Mouse (Mus musculus) limb, embryonic 13.5 days (tissue): ENCODE measurements around the gene Slc25a22. TPM values are rescaled to one million over a fixed set of nuclear protein-coding genes. Genes with fewer than 3 reads are reported as not detected.

Source experiments
- ATAC-seq: fragments of 200-750 bp; cut with Nextera tagmentation; 2 replicates; pipeline ENCODE4 v1.8.0; 2017; ENCODE audit warnings: low read depth, moderate number of reproducible peaks, moderate TSS enrichment; ENCODE audit not compliant: low FRiP score
- H3K27ac ChIP-seq: fragments of 300-500 bp; sonication (generic); 2 replicates; pipeline ENCODE4 v1.5.1; 2015; ENCODE audit warnings: inconsistent platforms, mild to moderate bottlenecking, moderate library complexity
- H3K27me3 ChIP-seq: fragments of 300-500 bp; sonication (generic); 2 replicates; pipeline ENCODE4 v1.6.1; 2015; ENCODE audit warnings: mild to moderate bottlenecking, inconsistent platforms
- H3K36me3 ChIP-seq: fragments of 300-500 bp; sonication (generic); 2 replicates; pipeline ENCODE4 v1.6.1; 2015; ENCODE audit warnings: inconsistent platforms, mild to moderate bottlenecking, moderate library complexity
- H3K4me1 ChIP-seq: fragments of 300-500 bp; sonication (generic); 2 replicates; pipeline ENCODE4 v1.6.1; 2015; ENCODE audit warnings: inconsistent platforms
- H3K4me2 ChIP-seq: fragments of 300-500 bp; sonication (generic); replicated peaks from 2 replicates; pipeline ENCODE4 v1.6.1; 2015; ENCODE audit warnings: inconsistent platforms, mild to moderate bottlenecking, moderate library complexity
- H3K4me3 ChIP-seq: fragments of 300-500 bp; sonication (generic); 2 replicates; pipeline ENCODE4 v1.5.1; 2015; ENCODE audit warnings: moderate library complexity, mild to moderate bottlenecking, inconsistent platforms
- H3K9ac ChIP-seq: fragments of 300-500 bp; sonication (generic); 2 replicates; pipeline ENCODE4 v1.6.1; 2015; ENCODE audit warnings: mild to moderate bottlenecking, inconsistent platforms
- H3K9me3 ChIP-seq: fragments of 300-500 bp; sonication (generic); 2 replicates; pipeline ENCODE4 v1.6.1; 2016; ENCODE audit warnings: inconsistent platforms
- WGBS: fragments of 180-500 bp; shearing (Covaris S2); methylation state at CpG from one replicate; pipeline ENCODE4 v1.1.7; 2015; 5-methylcytosine and 5-hydroxymethylcytosine counted together
- polyA plus RNA-seq: library from polyadenylated mRNA; unstranded; fragments of >200 nt; fragmentation: Nextera tagmentation; extraction: Ambion mirVana; gene quantifications from 2 replicates; pipeline ENCODE4 v1.2.1, GENCODE M21; 2015

Gene Slc25a22
- polyA plus RNA-seq, 1 experiment from 2014 or later: 39.3 TPM

DNA sequence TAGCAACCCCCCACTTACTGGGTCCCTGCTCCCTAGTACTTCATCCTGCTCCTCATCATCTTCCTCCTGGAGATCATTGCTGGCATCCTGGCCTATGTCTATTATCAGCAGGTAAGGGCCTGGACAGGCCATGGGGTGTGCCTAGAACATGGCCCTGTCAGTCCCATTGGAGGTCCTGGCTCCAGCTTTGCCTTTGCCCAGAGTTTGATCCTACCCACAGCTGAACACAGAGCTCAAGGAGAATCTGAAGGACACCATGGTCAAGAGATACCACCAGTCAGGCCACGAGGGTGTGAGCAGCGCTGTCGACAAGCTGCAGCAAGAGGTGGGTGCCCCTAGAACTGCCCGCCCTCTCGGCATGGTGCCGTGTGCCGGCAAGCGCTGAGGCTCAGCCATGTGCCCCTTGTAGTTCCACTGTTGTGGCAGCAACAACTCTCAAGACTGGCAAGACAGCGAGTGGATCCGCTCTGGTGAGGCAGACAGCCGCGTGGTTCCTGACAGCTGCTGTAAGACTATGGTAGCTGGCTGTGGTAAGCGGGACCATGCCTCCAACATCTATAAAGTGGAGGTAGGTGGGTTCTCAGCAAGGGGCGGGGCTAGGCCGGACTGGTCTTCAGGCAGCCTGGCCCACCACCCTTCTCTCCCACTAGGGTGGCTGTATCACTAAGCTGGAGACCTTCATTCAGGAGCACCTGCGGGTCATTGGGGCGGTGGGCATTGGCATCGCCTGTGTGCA, 32.4 kb upstream of the Slc25a22 start:
- Histone ChIP-seq H3K9me3 (no peaks in the 10 kb centered on the region), H3K4me1 (peaks cover 54% of the 10 kb centered on the region), H3K9ac (no peak overlapping the region), H3K27me3 (peaks cover 14% of the 10 kb centered on the region), H3K27ac (no peak overlapping the region), H3K4me3 (no peak overlapping the region), H3K4me2 (peak overlapping the region; percentile 91; the same call in 1 of the 2 replicates), H3K36me3 (peaks cover 38% of the 10 kb centered on the region)
- ATAC-seq: no peak
- WGBS: 89% methylated on average over 18 of the region's 18 CpGs

DNA sequence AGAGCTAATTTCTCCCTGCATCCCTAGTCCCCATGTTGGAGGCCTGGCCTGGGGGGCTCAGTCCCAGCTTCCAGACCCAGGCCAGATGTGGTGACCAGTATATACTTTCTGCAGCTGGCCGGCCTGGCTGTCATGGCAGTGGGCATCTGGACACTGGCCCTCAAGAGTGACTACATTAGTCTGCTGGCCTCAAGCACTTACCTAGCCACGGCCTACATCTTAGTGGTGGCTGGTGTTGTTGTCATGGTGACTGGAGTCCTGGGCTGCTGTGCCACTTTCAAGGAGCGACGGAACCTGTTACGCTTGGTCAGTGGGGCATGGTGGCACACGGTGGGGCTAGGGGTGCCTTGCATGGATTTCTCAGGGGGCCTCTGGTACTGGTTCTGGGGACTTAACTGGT, 31.7 kb upstream of the Slc25a22 start:
- ATAC-seq: no peak
- WGBS: 89% methylated on average over 6 of the region's 6 CpGs
- Histone ChIP-seq H3K4me2 (peak overlapping the region; percentile 91), H3K4me3 (peak overlapping the region; percentile 83), H3K36me3 (peaks cover 38% of the 10 kb centered on the region), H3K9ac (peak overlapping the region; percentile 86), H3K27me3 (peaks cover 21% of the 10 kb centered on the region), H3K9me3 (no peaks in the 10 kb centered on the region), H3K4me1 (peaks cover 59% of the 10 kb centered on the region), H3K27ac (peak overlapping the region; percentile 81)

GRCm38 (mm10) chr7:141468522-141469211, 31.0 kb upstream of the Slc25a22 start:
- H3K9me3 ChIP-seq: no peaks in the 10 kb centered on the region

DNA sequence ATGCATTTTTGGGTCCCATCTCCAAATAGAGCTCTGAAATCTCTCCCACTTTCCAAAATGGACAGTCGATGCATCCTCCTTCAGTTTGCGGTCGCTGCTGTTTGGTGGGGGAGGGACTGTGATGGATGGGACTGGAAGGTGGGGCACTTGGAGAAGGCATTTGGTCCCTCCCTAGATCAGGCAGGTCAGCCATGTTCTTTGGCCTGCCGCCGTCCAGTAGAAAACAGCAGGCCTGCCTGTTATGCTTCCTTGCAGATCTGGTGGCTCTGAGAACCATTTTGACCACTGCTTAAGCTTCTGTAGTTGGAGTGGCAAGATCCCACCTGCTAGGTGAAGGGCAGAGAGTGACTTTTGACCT, 30.5 kb upstream of the Slc25a22 start:
- Histone ChIP-seq H3K27ac (peak overlapping the region; percentile 81; the same call in 1 of the 2 replicates), H3K36me3 (peaks cover 38% of the 10 kb centered on the region), H3K4me1 (peaks cover 54% of the 10 kb centered on the region), H3K27me3 (peaks cover 33% of the 10 kb centered on the region), H3K4me2 (peak overlapping the region; percentile 91), H3K4me3 (peak overlapping the region; percentile 83), H3K9me3 (no peaks in the 10 kb centered on the region), H3K9ac (peak overlapping the region; percentile 86)
- 14% methylated on average over 5 of the region's 5 CpGs for WGBS
- no peak for ATAC-seq

More at GRCm38 (mm10) chr7:141468522-141469211, 31.0 kb upstream of the Slc25a22 start:
- WGBS: 14% methylated on average over 8 of the region's 8 CpGs
- Histone ChIP-seq H3K4me2 (peak overlapping the region; percentile 91), H3K27me3 (peaks cover 28% of the 10 kb centered on the region), H3K36me3 (peaks cover 38% of the 10 kb centered on the region), H3K4me3 (peak overlapping the region; percentile 83), H3K4me1 (peaks cover 58% of the 10 kb centered on the region), H3K27ac (peak overlapping the region; percentile 81), H3K9ac (peak overlapping the region; percentile 86)
- ATAC-seq: peak; percentile 60

DNA sequence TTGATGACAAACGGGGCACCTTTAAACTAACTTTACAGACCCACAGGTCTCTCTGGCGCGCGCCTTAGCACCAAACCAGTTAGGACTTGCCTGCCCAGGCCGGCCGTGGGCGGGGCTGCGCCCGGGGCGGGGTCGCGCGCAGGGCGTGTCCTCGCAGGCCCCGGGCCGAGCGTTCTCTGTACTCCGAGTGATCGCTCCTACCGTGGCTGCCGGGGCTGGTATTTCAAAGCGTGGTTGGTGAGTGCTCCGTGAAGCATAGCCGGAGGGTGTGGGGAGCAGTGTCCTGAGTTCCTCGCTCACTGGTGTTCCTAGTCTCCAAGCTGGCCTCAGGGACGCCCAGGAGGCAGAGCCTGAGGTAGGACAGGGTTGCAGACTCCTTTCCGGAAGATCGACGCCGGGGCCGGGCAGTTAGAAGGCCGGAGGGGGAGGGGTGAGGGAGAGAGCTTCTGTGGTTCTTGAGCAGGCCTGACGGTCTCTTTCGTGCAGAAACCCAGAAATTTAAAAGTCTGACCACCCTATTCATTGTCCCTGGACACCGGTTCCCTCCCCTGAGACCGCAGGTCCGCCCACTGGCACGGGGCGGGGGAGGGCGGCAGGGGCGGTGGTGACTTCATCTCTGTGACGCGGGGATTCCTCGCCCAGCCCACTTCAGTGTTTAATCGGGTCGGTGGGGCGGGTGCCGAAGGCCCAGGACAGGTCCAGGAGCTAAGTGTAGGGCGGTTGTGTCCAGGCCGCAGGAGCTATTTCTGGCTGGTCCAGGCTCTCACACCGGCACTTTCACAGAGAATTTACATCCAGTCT, 29.7 kb upstream of the Slc25a22 start, which contains the start of gene Cd151:
Gene Cd151, plus strand, starts transcription at position 163 of the 801 bp plus-strand sequence.
- Histone ChIP-seq H3K36me3 (peaks cover 33% of the 10 kb centered on the region), H3K4me3 (peak within 1 kb of the TSS; percentile 83), H3K9me3 (no peaks in the 10 kb centered on the region), H3K9ac (peak within 1 kb of the TSS; percentile 86), H3K27ac (peak within 1 kb of the TSS; percentile 81), H3K4me1 (peaks cover 56% of the 10 kb centered on the region), H3K27me3 (peaks cover 40% of the 10 kb centered on the region), H3K4me2 (peak within 1 kb of the TSS; percentile 91)
- ATAC-seq: peak; percentile 81
- under 1% methylated on average over 52 of the region's 52 CpGs for WGBS

DNA sequence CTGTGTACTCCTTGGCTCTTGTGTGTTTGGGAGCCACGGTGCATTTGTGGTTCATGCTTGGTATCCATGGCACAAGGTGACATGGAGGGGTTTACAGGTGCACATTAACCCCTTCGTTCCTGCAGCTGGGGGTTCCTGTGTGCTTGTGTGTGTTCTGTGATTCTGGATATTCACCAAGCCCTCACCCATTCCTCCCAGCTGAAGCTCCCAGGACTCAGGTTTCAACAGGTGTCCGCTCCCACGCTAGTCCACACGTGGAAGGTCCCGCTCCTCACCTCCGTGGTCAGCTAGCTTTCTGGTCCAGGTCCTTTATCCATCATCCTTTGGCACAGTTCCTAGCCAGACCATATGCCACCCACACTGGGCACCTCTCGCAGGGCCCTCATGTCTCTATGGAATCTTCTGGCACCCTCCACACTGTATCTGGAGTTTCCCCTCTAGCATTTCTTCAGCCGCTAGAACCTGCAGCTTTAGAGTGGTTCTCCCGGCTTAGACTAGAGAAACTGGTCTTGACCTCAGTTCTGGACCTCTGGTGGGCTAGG, 29.0 kb upstream of the Slc25a22 start:
- no peaks in the 10 kb centered on the region for H3K9me3 ChIP-seq
- WGBS: 56% methylated on average over 10 of the region's 10 CpGs
- peak overlapping the region; percentile 86 for H3K9ac ChIP-seq
- peak overlapping the region; percentile 83 for H3K4me3 ChIP-seq
- H3K36me3 ChIP-seq: peaks cover 26% of the 10 kb centered on the region
- peak overlapping the region; percentile 91 for H3K4me2 ChIP-seq
- H3K27ac ChIP-seq: peak overlapping the region; percentile 81
- H3K4me1 ChIP-seq: peaks cover 63% of the 10 kb centered on the region
- H3K27me3 ChIP-seq: peaks cover 48% of the 10 kb centered on the region
- no peak for ATAC-seq

DNA sequence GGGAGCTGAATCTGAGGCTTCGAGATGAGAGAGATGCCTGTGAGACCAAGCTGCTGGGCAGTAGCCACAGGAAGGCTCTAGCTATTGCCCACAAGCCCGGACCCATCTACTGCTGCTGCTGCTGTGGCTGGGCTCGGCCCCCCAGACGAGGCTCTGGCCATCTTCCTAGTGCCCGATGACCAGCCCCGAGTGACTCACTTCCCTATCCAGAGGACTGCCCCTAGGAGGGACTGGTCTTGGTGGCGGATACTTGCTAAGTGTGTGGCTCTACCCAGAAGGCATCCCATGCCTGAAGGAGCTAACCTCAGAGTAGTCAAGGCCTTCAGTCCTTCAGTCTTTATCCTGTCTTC, 28.3 kb upstream of the Slc25a22 start:
- no peak for ATAC-seq
- Histone ChIP-seq H3K9me3 (no peaks in the 10 kb centered on the region), H3K36me3 (peaks cover 20% of the 10 kb centered on the region), H3K9ac (peak overlapping the region; percentile 61), H3K27ac (peak overlapping the region; percentile 39; the same call in 1 of the 2 replicates), H3K4me3 (0 out of 2 replicates have a peak overlapping the region, but pooled peaks have one; percentile 33), H3K4me1 (peaks cover 66% of the 10 kb centered on the region), H3K27me3 (peaks cover 54% of the 10 kb centered on the region), H3K4me2 (peak overlapping the region; percentile 60)
- whole genome bisulfite sequencing: 75% methylated on average over 7 of the region's 7 CpGs

DNA sequence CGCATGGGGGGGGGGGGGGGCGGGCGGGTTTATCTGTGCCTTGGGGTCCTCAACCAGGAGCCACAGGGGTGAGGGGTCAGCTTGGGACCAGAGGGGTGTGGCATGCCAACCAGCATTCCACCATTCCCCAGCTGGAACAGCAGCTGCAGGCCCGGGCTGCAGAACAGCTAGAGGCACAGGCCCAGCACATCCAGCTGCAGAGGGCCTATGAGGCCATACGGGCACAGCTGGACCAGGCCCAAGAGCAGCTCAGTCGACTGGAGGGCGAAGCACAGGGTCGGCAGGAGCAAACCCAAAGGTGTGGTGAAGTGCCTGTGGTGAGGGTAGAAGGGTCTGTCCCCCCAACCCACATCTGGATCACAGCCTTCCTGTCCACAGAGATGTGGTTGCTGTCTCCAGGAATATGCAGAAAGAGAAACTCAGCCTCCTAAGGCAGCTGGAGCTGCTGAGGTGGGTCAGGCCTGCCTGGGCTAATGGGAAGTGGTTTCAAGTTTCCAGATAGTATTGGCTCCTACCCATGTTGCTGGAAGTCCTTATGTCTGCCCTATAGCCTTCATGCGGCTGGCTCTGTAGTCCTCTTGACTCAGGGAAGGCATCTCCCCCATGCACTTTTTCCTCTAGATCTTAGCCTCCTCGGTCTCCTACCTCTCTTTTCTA, 27.8 kb upstream of the Slc25a22 start:
- Histone ChIP-seq H3K9me3 (no peaks in the 10 kb centered on the region), H3K4me3 (peak overlapping the region; percentile 33; the same call in 1 of the 2 replicates), H3K36me3 (peaks cover 15% of the 10 kb centered on the region), H3K4me2 (peak overlapping the region; percentile 60), H3K4me1 (peaks cover 66% of the 10 kb centered on the region), H3K27me3 (peaks cover 59% of the 10 kb centered on the region), H3K27ac (peak overlapping the region; percentile 39; the same call in 1 of the 2 replicates), H3K9ac (peak overlapping the region; percentile 61; the same call in 1 of the 2 replicates)
- WGBS: 17% methylated on average over 10 of the region's 10 CpGs
- ATAC-seq: no peak

DNA sequence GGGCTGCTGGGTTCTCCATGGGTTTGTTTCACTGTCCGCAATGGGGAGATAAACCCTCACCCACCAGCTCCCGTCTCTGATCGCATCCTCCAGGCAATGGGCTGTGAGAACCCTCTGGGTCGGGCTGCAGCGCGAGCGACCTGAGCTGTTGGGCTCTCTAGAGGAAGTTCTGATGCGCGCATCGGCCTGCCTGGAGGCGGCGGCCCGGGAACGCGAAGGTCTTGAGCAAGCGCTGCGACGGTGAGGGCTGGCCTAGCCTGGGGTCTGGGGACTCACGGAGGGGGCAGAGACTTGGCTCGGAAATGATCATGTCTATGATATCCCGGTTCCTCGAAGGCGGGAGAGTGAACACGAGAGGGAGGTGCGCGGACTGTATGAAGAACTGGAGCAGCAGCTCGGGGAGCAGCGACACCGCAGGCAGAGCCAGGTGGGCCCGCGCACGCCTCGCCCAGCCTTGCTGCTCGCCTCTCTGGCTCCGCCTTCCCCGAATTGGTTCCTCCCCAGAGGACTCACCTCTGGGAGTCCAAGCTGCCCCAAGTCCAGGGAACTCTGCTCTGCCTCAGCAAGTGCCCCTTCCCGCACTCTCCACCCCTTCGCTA, 27.0 kb upstream of the Slc25a22 start:
- no peak for ATAC-seq
- Histone ChIP-seq H3K4me3 (peak overlapping the region; percentile 33), H3K27ac (no peak overlapping the region), H3K27me3 (peaks cover 67% of the 10 kb centered on the region), H3K4me2 (peak overlapping the region; percentile 60), H3K4me1 (peaks cover 65% of the 10 kb centered on the region), H3K9ac (peak overlapping the region; percentile 61), H3K36me3 (peaks cover 7% of the 10 kb centered on the region), H3K9me3 (no peaks in the 10 kb centered on the region)
- WGBS: 3% methylated on average over 38 of the region's 38 CpGs

GRCm38 (mm10) chr7:141463824-141464602, 26.3 kb upstream of the Slc25a22 start:
- Histone ChIP-seq H3K27me3 (peaks cover 74% of the 10 kb centered on the region), H3K4me1 (peaks cover 59% of the 10 kb centered on the region), H3K4me3 (peak overlapping the region; percentile 33), H3K4me2 (peak overlapping the region; percentile 60), H3K9me3 (no peaks in the 10 kb centered on the region), H3K27ac (no peak overlapping the region), H3K9ac (no peak overlapping the region), H3K36me3 (peaks cover under 1% of the 10 kb centered on the region; the same call in 1 of the 2 replicates)
- 28% methylated on average over 12 of the region's 12 CpGs for WGBS
- ATAC-seq: no peak
